Mouse (Mus musculus): ENCODE results near the gene Pigt.

DNA sequence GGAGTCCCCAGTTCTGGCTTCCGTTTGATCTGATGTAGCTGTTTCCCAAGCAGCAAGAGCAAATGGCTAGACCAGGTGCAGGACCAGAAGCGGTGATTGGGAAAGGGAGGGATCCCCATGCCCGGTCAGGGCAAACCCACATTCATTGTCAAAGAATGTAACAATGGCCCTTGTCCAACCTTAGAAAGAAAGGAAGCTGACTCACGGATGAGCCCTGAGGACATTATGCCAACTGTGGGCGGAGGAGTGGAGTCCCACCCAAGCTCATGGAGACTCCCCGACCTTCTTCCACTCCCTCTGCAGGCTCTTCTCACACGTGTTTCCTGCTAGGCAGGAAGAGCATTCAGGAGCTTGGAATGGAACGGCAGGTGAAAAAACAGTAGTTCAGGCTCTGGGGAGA is 16.1 kb downstream of the Pigt start:
- TF ChIP-seq POLR2A (IDR thresholded peaks at IDR 0.05; ENCODE audit: borderline replicate concordance, control insufficient read depth, low read depth, low read length) (no peak), CTCF (IDR thresholded peaks at IDR 0.05; ENCODE audit: control insufficient read depth, insufficient read depth, low read length) (no peak)

Data from bone marrow, adult 2 months (tissue).